Mouse (Mus musculus): Measurements from ENCODE around the gene Iqgap2.

- TF ChIP-seq CTCF (IDR thresholded peaks at IDR 0.05; ENCODE audit: low read depth, low read length) (no peak), POLR2A (IDR thresholded peaks at IDR 0.05; ENCODE audit: insufficient read depth, low read length) (no peak)
Measured at GRCm38 (mm10) chr13:95804113-95804512, 87.6 kb downstream of the Iqgap2 start.
